Mouse (Mus musculus) macrophage (primary cell): ENCODE data around the gene Pld4. TPM values are rescaled to one million over a fixed set of nuclear protein-coding genes. Genes with fewer than 3 reads are reported as not detected.

ENCODE experiments used
- H3K27ac ChIP-seq: fragments of 350-480 bp; formaldehyde crosslinking; 2 replicates; pipeline ENCODE4 v1.9.0; 2021
- H3K36me3 ChIP-seq: fragments of 350-480 bp; formaldehyde crosslinking; 2 replicates; pipeline ENCODE4 v1.9.0; 2021; ENCODE audit errors: inconsistent target
- H3K4me3 ChIP-seq: fragments of 350-480 bp; formaldehyde crosslinking; 2 replicates; pipeline ENCODE4 v1.9.0; 2021; ENCODE audit errors: inconsistent target
- H3K79me2 ChIP-seq: fragments of 350-480 bp; formaldehyde crosslinking; 2 replicates; pipeline ENCODE4 v1.9.0; 2021; ENCODE audit errors: inconsistent target
- WGBS: methylation state at CpG from one replicate; pipeline ENCODE4 v1.1.7; 2026; ENCODE audit warnings: inconsistent platforms; ENCODE audit not compliant: missing documents; 5-methylcytosine and 5-hydroxymethylcytosine counted together
- polyA plus RNA-seq: library from polyadenylated mRNA; stranded (reverse); fragments of 250-400 nt; gene quantifications from 3 replicates; pipeline ENCODE4 v1.2.4, GENCODE M21; 2018; ENCODE audit warnings: inconsistent platforms

The Pld4 gene
- polyA plus RNA-seq, 1 experiment from 2014 or later: 230 TPM

GRCm38 (mm10) chr12:112796551-112797510 lies 36.4 kb downstream of the Pld4 start:
- Histone ChIP-seq H3K36me3 (no peaks in the 10 kb centered on the region), H3K27ac (peak overlapping the region; percentile 80), H3K79me2 (peaks cover 36% of the 10 kb centered on the region), H3K4me3 (no peak overlapping the region)
- 89% methylated on average over 17 of the region's 17 CpGs for WGBS

GRCm38 (mm10) chr12:112797672-112798331 lies 37.3 kb downstream of the Pld4 start:
- 67% methylated on average over 14 of the region's 15 CpGs for WGBS
- H3K4me3 ChIP-seq: no peak overlapping the region
- H3K36me3 ChIP-seq: no peaks in the 10 kb centered on the region
- H3K27ac ChIP-seq: no peak overlapping the region
- H3K79me2 ChIP-seq: peaks cover 27% of the 10 kb centered on the region

- Histone ChIP-seq H3K27ac (no peak overlapping the region), H3K36me3 (no peaks in the 10 kb centered on the region), H3K4me3 (no peak overlapping the region), H3K79me2 (peaks cover 22% of the 10 kb centered on the region)
- 80% methylated on average over 5 of the region's 5 CpGs for WGBS
These were observed 37.9 kb downstream of the Pld4 start for GRCm38 (mm10) chr12:112798332-112798681.

- 85% methylated on average over 4 of the region's 5 CpGs for WGBS
- H3K27ac ChIP-seq: no peak overlapping the region
These were observed 38.3 kb downstream of the Pld4 start for GRCm38 (mm10) chr12:112798716-112799115.

GRCm38 (mm10) chr12:112799237-112799970 lies 38.9 kb downstream of the Pld4 start:
- H3K36me3 ChIP-seq: no peaks in the 10 kb centered on the region
- 88% methylated on average over 10 of the region's 10 CpGs for WGBS
- H3K27ac ChIP-seq: no peak overlapping the region
- peaks cover 11% of the 10 kb centered on the region for H3K79me2 ChIP-seq
- no peak overlapping the region for H3K4me3 ChIP-seq

More at GRCm38 (mm10) chr12:112798716-112799115, 38.3 kb downstream of the Pld4 start:
- H3K4me3 ChIP-seq: no peak overlapping the region
- no peaks in the 10 kb centered on the region for H3K36me3 ChIP-seq
- H3K79me2 ChIP-seq: peaks cover 17% of the 10 kb centered on the region

- Histone ChIP-seq H3K79me2 (no peaks in the 10 kb centered on the region; the same call in 1 of the 2 replicates), H3K27ac (no peak overlapping the region), H3K36me3 (no peaks in the 10 kb centered on the region), H3K4me3 (no peak overlapping the region)
- WGBS: 25% methylated on average over 4 of the region's 4 CpGs
These were observed 40.0 kb downstream of the Pld4 start for GRCm38 (mm10) chr12:112800476-112800875.

GRCm38 (mm10) chr12:112801864-112802846 lies 41.7 kb downstream of the Pld4 start, which contains the start of gene Ahnak2:
Ahnak2 (minus strand) TSS chr12:112802657.
- WGBS: 18% methylated on average over 20 of the region's 69 CpGs
- no peaks in the 10 kb centered on the region for H3K79me2 ChIP-seq
- H3K36me3 ChIP-seq: no peaks in the 10 kb centered on the region
- H3K4me3 ChIP-seq: no peak within 1 kb of the TSS; the same call in 1 of the 2 replicates
- no peak within 1 kb of the TSS for H3K27ac ChIP-seq

GRCm38 (mm10) chr12:112802917-112803316 lies 42.5 kb downstream of the Pld4 start:
- H3K36me3 ChIP-seq: no peaks in the 10 kb centered on the region
- 59% methylated on average over 2 of the region's 3 CpGs for WGBS
- H3K4me3 ChIP-seq: no peak overlapping the region
- H3K79me2 ChIP-seq: no peaks in the 10 kb centered on the region
- no peak overlapping the region for H3K27ac ChIP-seq

GRCm38 (mm10) chr12:112804046-112804445 lies 43.6 kb downstream of the Pld4 start:
- Histone ChIP-seq H3K4me3 (no peak overlapping the region), H3K27ac (no peak overlapping the region), H3K79me2 (no peaks in the 10 kb centered on the region), H3K36me3 (no peaks in the 10 kb centered on the region)
- 31% methylated on average over 11 of the region's 13 CpGs for WGBS

- no peak overlapping the region for H3K4me3 ChIP-seq
- 52% methylated on average over 6 of the region's 6 CpGs for whole genome bisulfite sequencing
- no peak overlapping the region for H3K27ac ChIP-seq
These were observed 45.6 kb downstream of the Pld4 start for GRCm38 (mm10) chr12:112806044-112806443.

GRCm38 (mm10) chr12:112807796-112808195 lies 47.3 kb downstream of the Pld4 start:
- Histone ChIP-seq H3K36me3 (no peaks in the 10 kb centered on the region), H3K79me2 (no peaks in the 10 kb centered on the region), H3K27ac (no peak overlapping the region), H3K4me3 (no peak overlapping the region)
- 98% methylated on average over 4 of the region's 4 CpGs for WGBS

More at GRCm38 (mm10) chr12:112806044-112806443, 45.6 kb downstream of the Pld4 start:
- no peaks in the 10 kb centered on the region for H3K36me3 ChIP-seq
- H3K79me2 ChIP-seq: no peaks in the 10 kb centered on the region

- H3K27ac ChIP-seq: no peak overlapping the region
- H3K4me3 ChIP-seq: no peak overlapping the region; the same call in 1 of the 2 replicates
- H3K36me3 ChIP-seq: no peaks in the 10 kb centered on the region
- 91% methylated on average over 5 of the region's 5 CpGs for WGBS
- H3K79me2 ChIP-seq: no peaks in the 10 kb centered on the region
These were observed 47.7 kb downstream of the Pld4 start for GRCm38 (mm10) chr12:112808212-112808586.

- WGBS: 3% methylated on average over 62 of the region's 64 CpGs
- Histone ChIP-seq H3K27ac (no peak within 1 kb of the TSS), H3K36me3 (no peaks in the 10 kb centered on the region), H3K4me3 (peak within 1 kb of the TSS; percentile 44), H3K79me2 (no peaks in the 10 kb centered on the region)
These were observed 48.3 kb downstream of the Pld4 start, which contains the start of gene Clba1 for GRCm38 (mm10) chr12:112808587-112809364. Clba1 (plus strand) TSS chr12:112808937.
